Mouse (Mus musculus): ENCODE measurements around the gene Clmp.
"Not testable (repeated sequence)": the region's sequence is repeated elsewhere in the genome, so short reads cannot be mapped to it uniquely, and the experiment has no call there.

Clmp gene

GRCm38 (mm10) chr9:40732302-40732701 lies 46.5 kb downstream of the Clmp start:
- no peak for DNase-seq

DNA sequence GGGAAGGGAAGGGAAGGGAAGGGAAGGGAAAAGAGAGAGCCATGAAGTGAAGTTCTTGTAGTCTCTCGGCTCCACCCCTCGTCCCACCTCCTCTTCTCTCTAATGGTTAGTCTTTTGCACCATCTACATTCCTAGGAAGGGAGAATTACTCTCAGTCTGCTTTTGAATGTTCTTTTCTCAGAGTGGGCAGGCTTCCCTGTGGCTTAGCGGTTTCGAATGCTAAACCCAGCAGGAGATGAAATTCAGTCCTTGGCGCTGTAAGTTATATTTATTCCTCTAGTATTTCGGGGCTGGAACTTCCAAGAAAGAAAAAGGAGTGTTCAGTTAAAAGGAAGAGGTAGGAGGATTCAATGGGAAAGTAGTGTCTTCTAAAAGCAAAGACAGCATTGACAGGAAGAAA lies 51.4 kb downstream of the Clmp start:
- no peak for DNase-seq

DNA sequence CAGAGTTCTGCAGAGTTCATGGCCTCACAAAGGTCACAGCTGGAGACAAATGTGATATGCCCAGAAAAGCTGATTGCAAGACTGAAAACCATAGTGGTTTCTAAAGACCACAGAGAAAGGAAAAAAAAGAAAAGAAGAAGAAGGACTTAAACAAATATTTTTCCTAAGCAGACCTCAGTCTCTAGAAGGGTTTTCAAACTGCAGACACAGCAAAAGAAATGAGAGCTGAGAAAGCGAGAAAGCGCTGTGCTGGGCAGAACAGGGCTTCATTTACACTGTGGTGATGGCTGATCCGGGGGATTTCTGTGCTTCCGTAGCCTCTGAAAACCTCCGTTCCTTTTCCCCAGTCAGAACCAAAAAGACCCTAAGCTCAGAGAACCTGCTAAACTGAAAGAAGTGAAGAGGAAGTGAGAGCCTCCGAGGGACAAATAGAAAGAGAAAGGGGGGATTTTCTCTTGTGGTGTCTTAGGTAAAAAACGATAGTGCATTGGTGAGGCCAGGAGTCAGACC lies 57.8 kb downstream of the Clmp start:
- no peak for DNase-seq

GRCm38 (mm10) chr9:40744233-40744632 lies 58.5 kb downstream of the Clmp start:
- no peak for DNase-seq

DNA sequence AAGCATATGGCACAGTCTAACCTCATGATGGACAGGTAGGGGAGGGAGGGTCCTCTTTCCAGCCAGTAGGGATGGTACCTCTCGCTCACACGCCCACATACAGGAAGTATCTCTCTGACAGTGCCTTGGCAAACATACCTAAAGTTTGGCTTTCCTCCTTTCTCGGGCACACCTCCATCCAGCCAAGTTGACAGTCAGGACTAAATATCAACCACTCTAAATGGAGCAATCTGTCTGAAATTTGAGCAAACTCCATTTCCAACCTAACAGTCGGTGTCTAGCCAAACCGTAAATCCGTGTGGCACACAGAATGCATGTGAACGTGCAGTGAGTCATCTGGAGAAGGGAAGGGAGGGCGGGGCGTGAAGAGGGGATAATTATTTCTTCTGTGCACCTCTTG lies 61.0 kb downstream of the Clmp start:
- DNase-seq, result no peak

DNA sequence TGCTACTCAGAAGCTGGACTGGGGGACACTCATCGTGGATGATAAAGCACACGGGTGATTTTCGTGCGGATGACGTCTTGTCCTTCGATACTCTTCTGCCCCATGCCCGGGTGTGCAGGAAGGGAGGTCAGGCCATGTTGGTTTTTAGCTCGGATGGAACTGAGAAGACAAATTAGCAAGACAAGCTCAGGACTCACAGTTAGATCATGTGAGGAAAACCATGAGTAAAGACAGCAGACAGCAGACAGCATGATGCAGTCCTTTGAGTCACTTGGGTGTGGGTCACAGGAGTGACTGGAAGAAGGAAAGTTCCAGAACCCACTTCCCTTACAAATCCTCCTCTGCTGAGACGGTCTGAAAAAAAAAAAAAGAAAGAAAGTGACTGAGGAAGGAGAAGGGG lies 61.5 kb downstream of the Clmp start:
- no peak for DNase-seq

DNA sequence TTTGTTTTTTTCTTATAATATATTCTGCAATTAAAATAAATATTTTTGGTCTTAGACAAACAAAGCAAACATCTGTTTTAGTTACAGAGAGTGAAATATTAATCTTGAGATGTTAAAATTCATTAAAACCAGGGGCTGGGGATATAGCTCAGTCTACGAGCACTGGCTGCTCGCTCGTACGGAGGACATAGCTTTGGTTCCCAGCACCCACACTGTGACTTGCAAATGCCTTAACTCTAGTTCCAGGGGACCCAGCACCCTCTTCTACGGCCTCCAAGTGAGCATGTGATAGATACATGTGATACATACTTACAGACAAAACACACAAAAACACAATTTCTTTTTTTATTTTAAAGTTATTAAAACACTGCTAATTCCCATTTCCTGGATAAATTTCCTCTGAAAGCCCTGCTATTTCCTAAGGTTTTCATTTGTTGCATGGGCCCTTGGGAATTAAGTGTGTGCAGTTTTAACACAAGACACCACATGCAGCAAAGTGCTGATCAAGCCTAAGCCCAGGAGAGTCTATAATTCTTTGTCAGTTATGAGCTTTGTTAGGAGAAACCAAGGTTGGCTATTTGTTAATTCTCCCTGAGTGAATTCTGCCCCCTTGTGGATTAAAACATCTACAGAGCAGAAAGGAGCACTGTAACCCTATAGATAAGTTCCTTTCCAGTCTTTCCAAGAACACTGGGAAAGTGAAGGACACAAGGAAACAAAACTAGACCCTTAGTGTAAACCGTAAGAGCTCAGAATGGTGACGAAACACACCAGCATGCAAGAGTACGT lies 64.3 kb downstream of the Clmp start:
- no peak for DNase-seq

DNA sequence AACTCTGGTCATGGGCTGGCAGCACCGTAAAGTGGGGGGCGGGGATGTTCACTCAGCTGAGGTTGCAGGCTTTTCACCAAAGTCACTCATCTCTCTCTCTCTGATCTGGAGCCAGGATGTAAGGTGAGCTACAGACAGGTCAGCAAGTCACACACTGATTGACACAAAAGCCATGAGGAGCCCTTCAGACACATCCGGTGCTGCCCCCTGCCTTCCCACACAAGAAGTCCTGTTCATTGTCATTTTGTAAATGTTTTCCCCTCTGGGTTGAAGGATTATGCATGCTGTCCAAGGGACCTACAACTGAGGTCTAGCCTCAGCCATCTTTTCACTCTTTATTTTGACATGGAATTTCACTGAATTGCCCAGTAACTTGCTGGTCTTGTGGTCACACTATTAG lies 66.0 kb downstream of the Clmp start:
- no peak for DNase-seq

DNA sequence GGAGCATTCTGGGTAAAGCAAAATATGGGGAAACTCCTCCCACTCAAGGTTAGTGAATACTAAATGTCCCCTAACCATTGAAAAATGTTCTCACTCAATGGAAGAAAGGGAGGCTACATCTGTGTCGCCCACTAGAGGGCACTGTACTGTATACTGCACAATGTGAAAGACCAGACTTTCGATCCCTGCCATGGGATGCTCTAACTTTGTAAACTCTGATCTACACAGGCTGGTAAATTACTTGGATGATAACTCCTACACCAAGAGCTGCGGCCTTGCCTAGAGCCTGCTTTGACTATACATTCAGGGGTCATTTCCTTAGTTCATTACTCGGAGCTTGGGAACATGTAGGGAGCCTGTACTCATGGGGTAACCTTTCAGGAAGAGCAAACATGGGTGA lies 70.6 kb downstream of the Clmp start:
- peak; percentile 71 for DNase-seq

- DNase-seq, result peak; percentile 62
Measured at GRCm38 (mm10) chr9:40757105-40757626, 71.4 kb downstream of the Clmp start.

DNA sequence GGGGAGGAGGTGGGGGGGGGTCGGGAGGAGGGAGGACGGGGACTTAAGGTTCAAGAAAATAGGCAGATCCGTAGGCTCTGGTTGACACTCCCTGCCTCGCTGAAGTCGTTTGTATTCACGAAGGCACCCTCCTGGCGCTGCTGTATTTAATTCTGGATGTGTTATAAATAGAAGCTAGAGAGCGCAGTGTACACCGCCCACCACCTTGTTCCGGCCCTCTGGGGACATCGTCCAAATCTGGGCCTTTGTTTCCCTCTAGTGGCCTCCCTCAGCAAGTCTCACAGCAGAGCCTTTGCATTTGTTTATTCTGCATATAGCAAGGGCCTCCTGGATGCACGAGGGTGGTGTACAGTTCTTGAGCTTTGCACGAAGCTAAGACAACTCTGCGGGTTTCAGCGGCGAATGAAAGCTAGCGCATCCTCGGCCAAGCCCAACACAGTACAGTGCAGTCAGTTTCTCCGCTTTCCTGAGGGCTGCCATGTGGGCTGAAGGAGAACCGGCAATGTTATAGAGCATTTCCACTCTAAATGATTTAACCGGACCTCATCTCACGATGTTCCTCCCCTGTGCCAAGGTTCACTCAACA lies 72.0 kb downstream of the Clmp start:
- DNase-seq, result peak; percentile 74

- DNase-seq, result no peak
Measured at GRCm38 (mm10) chr9:40762354-40762753, 76.6 kb downstream of the Clmp start.

GRCm38 (mm10) chr9:40764887-40765580 lies 79.3 kb downstream of the Clmp start:
- DNase-seq, result no peak

GRCm38 (mm10) chr9:40765581-40765940 lies 79.8 kb downstream of the Clmp start:
- no peak for DNase-seq

DNA sequence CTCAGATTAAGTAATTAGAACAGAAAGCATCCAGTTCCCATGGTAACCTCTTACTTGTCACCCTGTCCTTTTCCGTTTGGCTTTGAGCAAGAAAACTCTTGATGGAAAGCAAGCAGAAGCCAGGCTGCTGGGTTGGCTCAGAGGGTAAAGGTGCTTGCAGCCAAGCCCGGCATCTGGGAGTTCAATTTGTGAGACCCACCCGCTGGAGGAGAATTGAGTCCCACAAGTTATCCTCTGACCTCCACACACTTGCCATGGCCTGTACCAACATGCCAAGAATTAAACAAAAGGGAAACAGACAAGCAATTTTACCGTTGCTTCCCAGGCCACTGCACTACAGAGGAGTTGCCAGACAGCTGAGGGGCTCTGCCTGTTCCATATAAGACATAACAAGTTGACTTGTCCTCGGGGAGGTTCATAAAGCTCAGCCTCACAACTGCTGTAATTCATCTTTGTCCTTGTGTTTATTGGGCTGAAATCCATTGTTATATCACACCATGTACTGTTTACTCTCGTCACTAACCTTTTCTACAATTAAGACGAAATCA lies 80.4 kb downstream of the Clmp start:
- DNase-seq, result no peak

- no peak for DNase-seq
Measured at GRCm38 (mm10) chr9:40767946-40768345, 82.2 kb downstream of the Clmp start.

DNA sequence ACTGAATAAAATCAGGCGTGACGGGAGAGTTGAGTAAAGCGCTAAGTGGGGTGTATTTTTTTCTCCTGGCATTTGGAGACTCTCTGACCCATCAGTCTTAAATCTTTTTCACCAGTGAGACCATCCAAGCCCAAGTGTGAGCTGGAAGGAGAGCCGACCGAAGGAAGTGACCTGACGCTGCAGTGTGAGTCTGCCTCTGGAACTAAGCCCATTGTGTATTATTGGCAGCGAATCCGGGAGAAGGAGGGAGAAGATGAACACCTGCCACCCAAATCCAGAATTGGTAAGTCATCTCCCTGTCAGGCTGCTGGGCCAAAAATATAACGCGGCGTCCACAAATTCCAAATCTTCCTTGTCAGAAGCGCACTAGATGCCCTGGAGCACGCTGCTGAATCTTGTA lies 86.5 kb downstream of the Clmp start:
- DNase-seq, result no peak

DNA sequence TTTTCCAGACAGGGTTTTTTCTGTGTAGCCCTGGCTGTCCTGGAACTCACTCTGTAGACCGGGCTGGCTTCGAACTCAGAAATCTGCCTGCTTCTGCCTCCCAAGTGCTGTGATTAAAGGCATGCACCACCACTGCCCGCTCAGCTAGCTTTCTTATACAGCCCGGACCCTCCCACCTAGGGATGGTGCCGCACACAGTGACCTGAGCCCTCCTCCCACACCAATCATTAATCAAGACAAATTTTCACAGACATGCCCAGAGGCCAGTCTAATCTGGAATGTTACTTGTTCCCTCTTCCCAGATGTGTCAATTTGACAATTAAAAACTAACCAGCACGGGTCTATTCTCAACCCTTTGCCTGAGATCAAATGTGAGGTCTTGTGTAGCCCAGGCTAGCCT lies 87.4 kb downstream of the Clmp start:
- DNase-seq, result not testable (repeated sequence)

DNA sequence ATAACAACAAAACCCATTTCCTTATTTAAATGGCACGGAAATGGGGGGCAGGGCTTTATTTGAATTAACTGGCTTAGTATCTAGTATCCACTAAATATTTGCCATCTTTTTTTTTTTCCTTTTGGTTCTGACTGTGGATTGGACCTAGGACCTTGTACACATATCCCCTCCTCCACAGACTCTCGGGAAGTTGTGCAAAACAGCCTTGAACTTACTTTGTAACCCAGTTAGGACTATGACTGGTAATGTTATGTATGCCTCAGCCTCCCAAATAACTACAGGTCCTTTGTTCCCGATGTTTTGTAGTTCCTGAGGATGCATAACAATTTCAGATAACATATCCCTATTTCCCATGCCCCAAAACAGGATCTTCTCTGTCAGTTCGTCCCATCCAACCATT lies 88.1 kb downstream of the Clmp start:
- DNase-seq, result no peak

GRCm38 (mm10) chr9:40776044-40776443 lies 90.3 kb downstream of the Clmp start:
- no peak for DNase-seq

DNA sequence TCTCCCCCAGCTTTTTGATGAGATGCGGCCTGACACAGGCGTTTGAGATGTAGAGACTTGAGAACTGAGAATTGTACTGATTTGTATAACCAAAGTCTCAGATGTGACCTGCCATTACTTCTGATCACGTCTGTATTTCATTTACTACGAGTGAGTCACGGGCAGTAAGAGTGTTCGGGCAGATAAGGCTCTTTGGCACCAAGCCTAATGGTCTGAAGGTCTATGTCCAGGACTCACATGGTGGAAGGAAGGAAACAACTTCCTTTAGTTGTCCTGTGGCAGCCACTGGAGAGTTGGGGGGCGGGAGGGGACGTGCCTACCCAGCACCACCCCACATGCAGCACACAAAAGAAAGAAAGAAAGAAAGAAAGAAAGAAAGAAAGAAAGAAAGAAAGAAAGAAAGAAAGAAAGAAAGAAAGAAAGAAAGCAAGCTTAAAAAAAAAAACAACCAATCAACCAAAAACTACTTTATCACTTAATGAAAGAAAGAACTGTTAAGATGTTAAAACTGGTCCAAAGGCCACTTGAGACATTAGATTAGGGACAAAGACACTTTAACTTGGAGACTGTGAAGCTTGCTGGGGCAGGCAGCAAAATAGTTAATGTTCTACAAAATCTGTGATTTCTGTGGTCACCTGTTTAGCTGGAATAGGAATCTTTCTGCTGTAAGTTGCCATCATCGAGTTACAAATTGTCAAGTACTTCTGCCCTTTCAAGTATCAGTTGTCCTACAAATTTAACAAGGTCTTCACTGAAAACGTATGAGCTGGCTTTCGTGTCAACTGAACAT lies 90.9 kb downstream of the Clmp start:
- peak; percentile 61 for DNase-seq

DNA sequence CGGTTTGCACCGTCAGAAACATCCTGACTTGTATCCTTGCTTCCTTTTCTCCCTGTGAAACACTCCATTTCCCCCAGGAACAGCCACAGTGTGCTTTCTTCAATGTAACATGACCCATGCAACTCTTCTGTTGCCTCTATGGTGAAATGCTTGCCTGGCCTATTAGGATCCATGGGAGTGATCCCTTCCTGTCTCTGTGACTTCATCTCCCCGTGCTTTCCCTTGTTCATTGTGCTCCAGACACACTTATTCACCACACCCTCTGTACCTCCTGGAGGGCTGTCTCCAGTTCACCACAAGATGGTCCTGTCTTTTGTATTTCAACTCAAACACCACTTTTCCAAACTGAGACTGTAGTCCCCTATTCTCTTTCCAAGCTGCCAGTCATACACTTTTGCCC lies 94.3 kb downstream of the Clmp start:
- DNase-seq, result no peak
